Mouse (Mus musculus) CH12.LX (cell line): ENCODE data around the gene Fam172a. TPM values are rescaled to one million over a fixed set of nuclear protein-coding genes. Genes with fewer than 3 reads are reported as not detected.

ENCODE experiments used
- DNase-seq: peaks from one replicate; pipeline ENCODE4 v3.0.0-alpha.2; 2013; ENCODE audit errors: extremely low read depth
- H3K27ac ChIP-seq: 2 replicates; pipeline ENCODE4 v1.5.1; 2012; ENCODE audit warnings: low read depth, mild to moderate bottlenecking, control low read depth, moderate library complexity; ENCODE audit not compliant: insufficient read depth
- H3K27me3 ChIP-seq: replicated peaks from 2 replicates; pipeline ENCODE3; 2012; ENCODE audit warnings: inconsistent platforms
- H3K36me3 ChIP-seq, 2 experiments: replicated peaks in 1 of 2; 2 replicates each; pipeline versions ENCODE3 to v1.6.1; 2012; ENCODE audit warnings: inconsistent platforms in 1 of 2, low read length in 1 of 2, mild to moderate bottlenecking in 1 of 2, mixed read lengths in 1 of 2, moderate library complexity in 1 of 2; ENCODE audit not compliant: control insufficient read depth in 1 of 2, insufficient read depth in 1 of 2
- H3K4me1 ChIP-seq, 2 experiments: 2 replicates each; pipeline ENCODE4 v1.6.1; 2012; ENCODE audit warnings: inconsistent platforms in 1 of 2, moderate library complexity in 1 of 2; ENCODE audit not compliant: insufficient read depth in 2 of 2, control insufficient read depth in 1 of 2
- H3K4me2 ChIP-seq: 2 replicates; pipeline ENCODE4 v1.6.1; 2012; ENCODE audit warnings: low read depth, mild to moderate bottlenecking, control low read depth; ENCODE audit not compliant: poor library complexity, insufficient read depth, severe bottlenecking
- H3K4me3 ChIP-seq, 3 experiments: fragments of 150-350 bp in 1 of 3; sonication (generic) in 1 of 3; replicated peaks in 1 of 3; 2 replicates each; pipeline versions ENCODE3 to v1.5.1; 2011 to 2012; ENCODE audit warnings: low read depth in 2 of 3, low read length in 2 of 3, mild to moderate bottlenecking in 2 of 3, moderate library complexity in 2 of 3, control low read depth in 1 of 3, improper control_type of control experiment in 1 of 3, inconsistent platforms in 1 of 3, mixed read lengths in 1 of 3; ENCODE audit not compliant: poor library complexity in 1 of 3
- H3K79me2 ChIP-seq: replicated peaks from 2 replicates; pipeline ENCODE4 v1.6.1; 2012; ENCODE audit warnings: mild to moderate bottlenecking, moderate library complexity; ENCODE audit not compliant: control insufficient read depth, poor library complexity, insufficient read depth, severe bottlenecking; ENCODE audit errors: extremely low read depth
- H3K9ac ChIP-seq: 2 replicates; pipeline ENCODE4 v1.6.1; 2012; ENCODE audit warnings: low read depth, mild to moderate bottlenecking, control low read depth, moderate library complexity; ENCODE audit not compliant: insufficient read depth
- H3K9me3 ChIP-seq: replicated peaks from 2 replicates; pipeline ENCODE3; 2012; ENCODE audit warnings: low read length, inconsistent platforms, mixed read lengths
- BHLHE40 ChIP-seq: IDR thresholded peaks from 2 replicates; pipeline ENCODE4 v1.6.1; 2011; ENCODE audit warnings: mild to moderate bottlenecking, low read depth, low read length, improper control_type of control experiment
- CHD1 ChIP-seq: IDR thresholded peaks from 2 replicates; pipeline ENCODE4 v1.6.1; 2012; ENCODE audit warnings: low read depth, low read length, improper control_type of control experiment, inconsistent platforms
- CTCF ChIP-seq, 2 experiments: IDR thresholded peaks in 1 of 2; conservative IDR thresholded peaks in 1 of 2; 2 replicates each; pipeline ENCODE4 v1.5.1; 2011 to 2012; ENCODE audit warnings: low read depth in 2 of 2, low read length in 2 of 2, improper control_type of control experiment in 1 of 2, inconsistent platforms in 1 of 2, mild to moderate bottlenecking in 1 of 2, moderate library complexity in 1 of 2
- E2F4 ChIP-seq: IDR thresholded peaks from 2 replicates; pipeline ENCODE4 v1.6.1; 2011; ENCODE audit warnings: low read depth, low read length, improper control_type of control experiment; ENCODE audit not compliant: insufficient replicate concordance
- ELF1 ChIP-seq: IDR thresholded peaks from 2 replicates; pipeline ENCODE4 v1.6.1; 2014; ENCODE audit warnings: low read depth, mild to moderate bottlenecking, inconsistent platforms, low read length, improper control_type of control experiment
- EP300 ChIP-seq: IDR thresholded peaks from 2 replicates; pipeline ENCODE4 v1.6.1; 2011; ENCODE audit warnings: low read length, improper control_type of control experiment
- ETS1 ChIP-seq: conservative IDR thresholded peaks from 2 replicates; pipeline ENCODE4 v1.6.1; 2012; ENCODE audit warnings: low read depth, mild to moderate bottlenecking, inconsistent platforms, low read length, improper control_type of control experiment, moderate library complexity
- HCFC1 ChIP-seq: IDR thresholded peaks from 2 replicates; pipeline ENCODE4 v1.6.1; 2012; ENCODE audit warnings: low read depth, mild to moderate bottlenecking, inconsistent platforms, low read length, improper control_type of control experiment
- IRF4 ChIP-seq: IDR thresholded peaks from 2 replicates; pipeline ENCODE4 v1.6.1; 2014; ENCODE audit warnings: low read depth, mild to moderate bottlenecking, inconsistent platforms, low read length, improper control_type of control experiment
- JUN ChIP-seq: IDR thresholded peaks from 2 replicates; pipeline ENCODE4 v1.6.1; 2011; ENCODE audit warnings: low read depth, mild to moderate bottlenecking, low read length, improper control_type of control experiment, moderate library complexity; ENCODE audit not compliant: insufficient read depth
- KAT2A ChIP-seq: IDR thresholded peaks from 2 replicates; pipeline ENCODE4 v1.6.1; 2012; ENCODE audit warnings: low read length, improper control_type of control experiment, inconsistent platforms; ENCODE audit not compliant: insufficient replicate concordance
- MAX ChIP-seq: IDR thresholded peaks from 2 replicates; pipeline ENCODE4 v1.6.1; 2011; ENCODE audit warnings: low read length, improper control_type of control experiment
- MAZ ChIP-seq: IDR thresholded peaks from 2 replicates; pipeline ENCODE4 v1.6.1; 2012; ENCODE audit warnings: low read depth, mild to moderate bottlenecking, inconsistent platforms, low read length, improper control_type of control experiment, moderate library complexity
- MXI1 ChIP-seq: IDR thresholded peaks from 2 replicates; pipeline ENCODE4 v1.6.1; 2011; ENCODE audit warnings: mild to moderate bottlenecking, low read depth, low read length, improper control_type of control experiment
- NELFE ChIP-seq: IDR thresholded peaks from 2 replicates; pipeline ENCODE4 v1.6.1; 2011; ENCODE audit warnings: low read depth, low read length, improper control_type of control experiment
- NRF1 ChIP-seq: IDR thresholded peaks from 2 replicates; pipeline ENCODE4 v1.6.1; 2014; ENCODE audit warnings: low read depth, mild to moderate bottlenecking, inconsistent platforms, low read length, improper control_type of control experiment, moderate library complexity
- PAX5 ChIP-seq: IDR thresholded peaks from 2 replicates; pipeline ENCODE4 v1.6.1; 2012; ENCODE audit warnings: low read length, inconsistent platforms, mixed read lengths
- POLR2AphosphoS2 ChIP-seq: IDR thresholded peaks from 2 replicates; pipeline ENCODE4 v1.6.1; 2011; ENCODE audit warnings: low read depth, low read length, improper control_type of control experiment
- RAD21 ChIP-seq: IDR thresholded peaks from 2 replicates; pipeline ENCODE4 v1.6.1; 2011; ENCODE audit warnings: low read depth, mild to moderate bottlenecking, low read length, improper control_type of control experiment, moderate library complexity
- RCOR1 ChIP-seq: conservative IDR thresholded peaks from 2 replicates; pipeline ENCODE4 v1.6.1; 2012; ENCODE audit warnings: low read depth, mild to moderate bottlenecking, inconsistent platforms, low read length, improper control_type of control experiment
- SIN3A ChIP-seq: IDR thresholded peaks from 2 replicates; pipeline ENCODE4 v1.6.1; 2012; ENCODE audit warnings: low read length, improper control_type of control experiment, inconsistent platforms
- SMC3 ChIP-seq: IDR thresholded peaks from 2 replicates; pipeline ENCODE4 v1.6.1; 2011; ENCODE audit warnings: low read depth, low read length, improper control_type of control experiment
- TCF12 ChIP-seq: IDR thresholded peaks from 2 replicates; pipeline ENCODE4 v1.6.1; 2014; ENCODE audit warnings: low read depth, mild to moderate bottlenecking, inconsistent platforms, low read length, improper control_type of control experiment
- UBTF ChIP-seq: IDR thresholded peaks from 2 replicates; pipeline ENCODE4 v1.6.1; 2012; ENCODE audit warnings: low read depth, mild to moderate bottlenecking, inconsistent platforms, low read length, improper control_type of control experiment, moderate library complexity
- USF2 ChIP-seq: conservative IDR thresholded peaks from 2 replicates; pipeline ENCODE4 v1.6.1; 2011; ENCODE audit warnings: low read depth, low read length, improper control_type of control experiment
- ZMIZ1 ChIP-seq: IDR thresholded peaks from 2 replicates; pipeline ENCODE4 v1.6.1; 2012; ENCODE audit warnings: low read depth, mild to moderate bottlenecking, inconsistent platforms, low read length, improper control_type of control experiment
- ZNF384 ChIP-seq: IDR thresholded peaks from 2 replicates; pipeline ENCODE4 v1.6.1; 2012; ENCODE audit warnings: low read depth, low read length, improper control_type of control experiment, inconsistent platforms
- dilution Hi-C: fragments of 300-500 bp; cut with MboI; formaldehyde crosslinking; loops from 2 replicates; pipeline ENCODE4 v1.14.3; 2020; ENCODE audit warnings: low sequenced_read_pairs; ENCODE audit not compliant: extremely low pct_unique_long_range_greater_than_20kb, extremely low pct_ligation_motif_present
- in situ Hi-C: fragments of 300-500 bp; cut with MboI; formaldehyde crosslinking; loops from 3 replicates; pipeline ENCODE4 v1.14.3; 2019; ENCODE audit warnings: low sequenced_read_pairs, low pct_ligation_motif_present, low pct_unique_long_range_greater_than_20kb, mixed read lengths
- polyA plus RNA-seq: library from polyadenylated mRNA; unstranded; fragments of >175 nt; gene quantifications from 2 replicates; pipeline ENCODE4 v1.2.1, GENCODE M21; 2012; ENCODE audit warnings: low read depth; ENCODE audit not compliant: insufficient read length
- total RNA-seq, 2 experiments: library from RNA; depleted of rRNA; stranded (reverse); fragments of 300-350 nt in 1 of 2; fragments of >200 nt in 1 of 2; gene quantifications; 2 replicates each; pipeline ENCODE4 v1.2.3; 2012 to 2014

Fam172a gene
- total and polyA plus RNA-seq, 3 experiments = 12.2 to 24.7 (median 16.9) TPM

DNA sequence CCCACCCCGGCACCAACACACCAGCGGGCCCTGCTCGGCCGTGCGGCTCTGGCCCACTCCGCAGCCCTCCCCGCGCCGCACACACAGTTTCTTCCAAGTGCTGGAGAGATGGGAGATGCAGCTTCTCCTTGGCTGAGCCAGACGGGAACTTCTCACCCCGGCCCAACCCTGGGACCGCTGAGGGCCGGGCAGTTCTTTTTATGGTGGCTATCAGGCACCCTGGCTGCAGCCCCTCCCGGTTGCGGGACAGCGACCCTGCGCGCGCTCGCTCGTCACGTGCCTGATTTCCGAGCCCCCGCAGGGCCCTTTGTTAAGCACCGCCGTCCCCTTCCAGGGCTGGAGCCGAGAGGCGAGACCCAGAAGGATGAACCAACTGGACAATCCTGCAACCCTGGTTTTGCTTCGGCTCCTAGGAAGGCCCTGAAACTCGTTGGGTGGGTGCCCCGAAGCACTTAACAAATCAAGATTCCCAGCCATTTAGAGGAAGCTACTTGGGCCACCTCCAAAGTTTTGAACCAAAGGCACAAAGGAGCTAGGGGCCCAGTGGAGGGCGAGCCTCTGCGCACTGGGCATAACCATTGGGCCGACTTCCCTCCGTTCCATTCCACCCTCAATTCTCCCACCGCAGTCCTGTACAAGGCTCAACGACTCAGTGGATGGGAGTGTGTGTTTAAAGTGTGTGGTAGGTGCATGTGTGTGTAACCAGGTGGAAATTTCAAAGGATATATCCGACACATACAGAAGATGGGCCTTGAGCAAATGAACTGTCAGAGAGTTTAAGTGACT is 477.7 kb downstream of the Fam172a start:
- in situ Hi-C loops = loop anchor here (25.0 kb wide), 2 partner anchors 192 to 1217 kb away; no protein-coding TSS in a partner anchor
- no peak overlapping the region for H3K4me2 ChIP-seq
- no peaks in the 10 kb centered on the region for H3K27me3 ChIP-seq
- H3K4me1 ChIP-seq = no peaks in the 10 kb centered on the region
- H3K9me3 ChIP-seq = no peaks in the 10 kb centered on the region
- TF ChIP-seq TCF12 (no peak), SIN3A (no peak), SMC3 (no peak), POLR2AphosphoS2 (no peak), IRF4 (no peak), EP300 (no peak), NRF1 (no peak), ZNF384 (no peak), ZMIZ1 (no peak), CHD1 (no peak), HCFC1 (no peak), ELF1 (no peak), KAT2A (no peak), NELFE (no peak), UBTF (no peak), MXI1 (no peak), USF2 (no peak), PAX5 (no peak)
- H3K79me2 ChIP-seq = no peaks in the 10 kb centered on the region
- no peak overlapping the region for H3K4me3 ChIP-seq
- H3K36me3 ChIP-seq = no peaks in the 10 kb centered on the region
- no peak overlapping the region for H3K9ac ChIP-seq
- no peak overlapping the region for H3K27ac ChIP-seq
- dilution Hi-C loops = no loop called here
- no peak for DNase-seq

DNA sequence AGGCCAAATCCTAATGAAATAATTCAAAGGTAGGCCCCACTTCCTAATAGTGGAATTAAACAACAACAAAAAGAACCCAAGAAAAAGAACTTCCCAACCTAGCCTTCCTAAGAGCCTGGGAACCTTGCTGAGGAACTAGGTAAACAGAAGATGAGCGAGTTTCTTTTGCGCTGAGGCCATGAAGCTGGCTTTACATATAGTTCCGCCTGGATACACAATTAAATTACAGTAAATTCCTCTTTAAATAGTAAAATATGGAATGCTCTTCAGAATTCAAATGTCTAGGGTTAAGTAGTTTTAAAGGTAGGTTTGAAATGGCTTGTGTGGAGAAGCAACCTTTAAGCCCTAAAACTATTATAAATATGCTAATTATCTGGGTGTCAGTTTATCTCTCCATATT is 478.4 kb downstream of the Fam172a start:
- H3K27ac ChIP-seq = no peak overlapping the region
- no peak for DNase-seq
- H3K4me3 ChIP-seq = no peak overlapping the region
- no peak overlapping the region for H3K4me2 ChIP-seq
- H3K4me1 ChIP-seq = no peaks in the 10 kb centered on the region
- no peak overlapping the region for H3K9ac ChIP-seq
- dilution Hi-C loops = no loop called here
- no peaks in the 10 kb centered on the region for H3K79me2 ChIP-seq
- TF ChIP-seq RAD21 (no peak), JUN (no peak), MAZ (no peak), BHLHE40 (no peak), MAX (no peak), CTCF (conservative IDR thresholded peaks at IDR 0.05 in 1 of 2, IDR thresholded peaks at IDR 0.05 in 1 of 2; ENCODE audit: low read depth in 2 of 2, low read length in 2 of 2) (no peak), IRF4 (no peak), CHD1 (no peak), TCF12 (no peak), ETS1 (no peak), USF2 (no peak), POLR2AphosphoS2 (no peak), ZNF384 (no peak), NELFE (no peak), RCOR1 (no peak), KAT2A (no peak), EP300 (no peak), E2F4 (no peak), MXI1 (no peak), PAX5 (no peak)
- H3K27me3 ChIP-seq = no peaks in the 10 kb centered on the region
- in situ Hi-C loops = loop anchor here (25.0 kb wide), 2 partner anchors 193 to 1218 kb away; no protein-coding TSS in a partner anchor
- no peaks in the 10 kb centered on the region for H3K9me3 ChIP-seq
- no peaks in the 10 kb centered on the region for H3K36me3 ChIP-seq
